Mouse (Mus musculus): Measurements from ENCODE around the gene Coro2a.

DNA sequence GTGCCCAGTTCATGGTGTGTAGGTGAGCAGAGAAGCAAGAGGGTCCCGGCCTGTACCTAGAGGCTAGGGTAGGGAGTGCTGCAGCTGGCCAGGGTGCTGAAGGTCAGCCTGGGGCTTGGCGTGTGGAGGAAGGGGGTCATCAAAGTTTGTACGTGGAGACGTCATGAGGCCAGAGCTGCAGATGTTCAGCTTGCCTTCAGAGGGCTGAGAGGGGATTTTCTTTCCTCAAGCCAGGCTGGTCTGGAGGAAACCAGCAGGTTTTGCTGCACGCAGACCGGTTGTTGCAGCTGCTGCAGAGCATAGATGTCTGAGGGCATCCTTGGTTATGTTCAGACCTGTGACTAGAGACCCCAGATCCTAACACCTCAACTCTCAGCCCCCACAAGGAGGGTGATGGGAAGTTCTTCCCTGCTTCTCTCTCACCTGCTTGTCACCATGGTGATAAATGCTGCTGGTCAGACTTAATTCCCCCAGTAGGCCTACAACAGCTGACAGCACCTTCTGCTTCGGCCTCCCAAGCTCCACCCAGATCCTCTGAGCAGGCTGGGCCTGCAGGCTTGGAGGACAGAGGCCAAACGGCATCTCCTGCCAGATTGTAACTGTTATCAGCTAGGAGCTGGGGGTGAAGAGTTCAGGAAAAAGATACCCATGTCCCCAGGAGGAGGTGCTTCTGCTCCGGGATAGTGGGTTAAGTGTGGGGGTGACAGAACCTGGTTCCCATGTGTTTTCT, 27.8 kb downstream of the Coro2a start:
- TF ChIP-seq CTCF (IDR thresholded peaks at IDR 0.05; ENCODE audit: control insufficient read depth, insufficient read depth, low read length), result no peak
- no peak for TF ChIP-seq POLR2A (IDR thresholded peaks at IDR 0.05; ENCODE audit: borderline replicate concordance, control insufficient read depth, low read depth, low read length)

Data from bone marrow, adult 2 months (tissue).